Mouse (Mus musculus) stomach, embryonic 15.5 days (tissue): ENCODE results near the gene Sf3a1. TPM values are rescaled to one million over a fixed set of nuclear protein-coding genes. Genes with fewer than 3 reads are reported as not detected.
A peak's percentile ranks its signal among the peaks of the same experiment; 100 is the strongest.
"Not testable (repeated sequence)": the region's sequence is repeated elsewhere in the genome, so short reads cannot be mapped to it uniquely, and the experiment has no call there.

Source experiments
- ATAC-seq: fragments of 200-750 bp; cut with Nextera tagmentation; 2 replicates; pipeline ENCODE4 v1.8.0; 2017; ENCODE audit warnings: low read depth, moderate number of reproducible peaks, moderate TSS enrichment; ENCODE audit not compliant: insufficient read depth, low FRiP score
- H3K27ac ChIP-seq: fragments of 300-500 bp; sonication (generic); 2 replicates; pipeline ENCODE4 v1.5.1; 2015; ENCODE audit warnings: mild to moderate bottlenecking, inconsistent platforms
- H3K27me3 ChIP-seq: fragments of 300-500 bp; sonication (generic); replicated peaks from 2 replicates; pipeline ENCODE4 v1.6.1; 2015; ENCODE audit warnings: inconsistent platforms
- H3K36me3 ChIP-seq: fragments of 300-500 bp; sonication (generic); 2 replicates; pipeline ENCODE4 v1.6.1; 2015; ENCODE audit warnings: inconsistent platforms
- H3K4me1 ChIP-seq: fragments of 300-500 bp; sonication (generic); 2 replicates; pipeline ENCODE4 v1.6.1; 2015; ENCODE audit warnings: inconsistent platforms
- H3K4me2 ChIP-seq: fragments of 300-500 bp; sonication (generic); 2 replicates; pipeline ENCODE4 v1.6.1; 2015; ENCODE audit warnings: mild to moderate bottlenecking, inconsistent platforms
- H3K4me3 ChIP-seq: fragments of 300-500 bp; sonication (generic); replicated peaks from 2 replicates; pipeline ENCODE4 v1.5.1; 2015; ENCODE audit warnings: inconsistent platforms
- H3K9ac ChIP-seq: fragments of 300-500 bp; sonication (generic); 2 replicates; pipeline ENCODE4 v1.6.1; 2015; ENCODE audit warnings: inconsistent platforms
- H3K9me3 ChIP-seq: fragments of 300-500 bp; sonication (generic); 2 replicates; pipeline ENCODE4 v1.6.1; 2016; ENCODE audit warnings: inconsistent platforms
- WGBS: fragments of 180-500 bp; shearing (Covaris S2); methylation state at CpG from one replicate; pipeline ENCODE4 v1.1.7; 2015; 5-methylcytosine and 5-hydroxymethylcytosine counted together
- polyA plus RNA-seq: library from polyadenylated mRNA; unstranded; fragments of >200 nt; fragmentation: Nextera tagmentation; extraction: Ambion mirVana; gene quantifications from 2 replicates; pipeline ENCODE4 v1.2.1, GENCODE M21; 2015

The Sf3a1 gene
- polyA plus RNA-seq, 1 experiment from 2014 or later, result 39.2 TPM

- H3K9ac ChIP-seq, result no peak overlapping the region
- ATAC-seq, result no peak
- no peak overlapping the region for H3K27ac ChIP-seq
- no peak overlapping the region for H3K4me3 ChIP-seq
- 81% methylated on average over 7 of the region's 7 CpGs for WGBS
- no peaks in the 10 kb centered on the region for H3K9me3 ChIP-seq
- H3K27me3 ChIP-seq, result no peaks in the 10 kb centered on the region
- H3K4me1 ChIP-seq, result peaks cover 5% of the 10 kb centered on the region; the same call in 1 of the 2 replicates
- peaks cover 53% of the 10 kb centered on the region for H3K36me3 ChIP-seq
- no peak overlapping the region for H3K4me2 ChIP-seq
Measured at GRCm38 (mm10) chr11:4166467-4167090, 6.4 kb downstream of the Sf3a1 start.

- peaks cover 88% of the 10 kb centered on the region for H3K36me3 ChIP-seq
- H3K4me2 ChIP-seq, result no peak overlapping the region
- H3K9ac ChIP-seq, result no peak overlapping the region
- H3K4me3 ChIP-seq, result no peak overlapping the region
- no peak for ATAC-seq
- no peak overlapping the region for H3K27ac ChIP-seq
- H3K9me3 ChIP-seq, result no peaks in the 10 kb centered on the region
- WGBS, result 88% methylated on average over 5 of the region's 5 CpGs
- no peaks in the 10 kb centered on the region for H3K4me1 ChIP-seq
- H3K27me3 ChIP-seq, result no peaks in the 10 kb centered on the region
Measured at GRCm38 (mm10) chr11:4174586-4174985, 14.4 kb downstream of the Sf3a1 start.

- Histone ChIP-seq H3K9ac (no peak overlapping the region), H3K36me3 (peaks cover 93% of the 10 kb centered on the region), H3K4me1 (no peaks in the 10 kb centered on the region), H3K4me2 (no peak overlapping the region), H3K9me3 (no peaks in the 10 kb centered on the region), H3K27ac (no peak overlapping the region), H3K4me3 (no peak overlapping the region), H3K27me3 (no peaks in the 10 kb centered on the region)
- ATAC-seq, result no peak
- WGBS, result 72% methylated on average over 4 of the region's 4 CpGs
Measured at GRCm38 (mm10) chr11:4177716-4178115, 17.6 kb downstream of the Sf3a1 start.

GRCm38 (mm10) chr11:4182061-4182460 lies 21.9 kb downstream of the Sf3a1 start:
- Histone ChIP-seq H3K36me3 (peaks cover 54% of the 10 kb centered on the region), H3K9ac (no peak overlapping the region), H3K4me3 (no peak overlapping the region), H3K4me2 (no peak overlapping the region), H3K4me1 (0 out of 2 replicates have a peak, but pooled peaks cover 4% of the 10 kb centered on the region), H3K27me3 (no peaks in the 10 kb centered on the region), H3K27ac (no peak overlapping the region), H3K9me3 (no peaks in the 10 kb centered on the region)
- 31% methylated on average over 1 of the region's 1 CpGs for WGBS
- no peak for ATAC-seq

GRCm38 (mm10) chr11:4183511-4183910 lies 23.4 kb downstream of the Sf3a1 start:
- no peak overlapping the region for H3K4me2 ChIP-seq
- no peaks in the 10 kb centered on the region for H3K27me3 ChIP-seq
- peaks cover 39% of the 10 kb centered on the region for H3K36me3 ChIP-seq
- H3K9me3 ChIP-seq, result no peaks in the 10 kb centered on the region
- no peak for ATAC-seq
- H3K4me3 ChIP-seq, result no peak overlapping the region
- H3K9ac ChIP-seq, result no peak overlapping the region
- peaks cover 19% of the 10 kb centered on the region for H3K4me1 ChIP-seq
- H3K27ac ChIP-seq, result no peak overlapping the region; the same call in 1 of the 2 replicates

- Histone ChIP-seq H3K4me3 (no peak overlapping the region), H3K4me1 (peaks cover 19% of the 10 kb centered on the region), H3K9me3 (no peaks in the 10 kb centered on the region), H3K4me2 (no peak overlapping the region), H3K36me3 (peaks cover 30% of the 10 kb centered on the region), H3K9ac (no peak overlapping the region), H3K27ac (no peak overlapping the region), H3K27me3 (no peaks in the 10 kb centered on the region)
- WGBS, result 46% methylated on average over 4 of the region's 4 CpGs
- no peak for ATAC-seq
Measured at GRCm38 (mm10) chr11:4184251-4184952, 24.3 kb downstream of the Sf3a1 start.

GRCm38 (mm10) chr11:4185480-4185879 lies 25.3 kb downstream of the Sf3a1 start:
- not testable (repeated sequence) for H3K9me3 ChIP-seq, H3K27ac ChIP-seq, H3K27me3 ChIP-seq, H3K9ac ChIP-seq, ATAC-seq, H3K4me2 ChIP-seq, H3K4me3 ChIP-seq
- Histone ChIP-seq H3K36me3 (peaks cover 21% of the 10 kb centered on the region), H3K4me1 (peaks cover 24% of the 10 kb centered on the region)
- WGBS, result 88% methylated on average over 6 of the region's 6 CpGs

GRCm38 (mm10) chr11:4186486-4187317 lies 26.6 kb downstream of the Sf3a1 start, which contains the start of gene Tbc1d10a:
Gene Tbc1d10a (plus strand): TSS chr11:4186789.
- Histone ChIP-seq H3K9me3 (no peaks in the 10 kb centered on the region), H3K27me3 (no peaks in the 10 kb centered on the region), H3K27ac (peak within 1 kb of the TSS; percentile 65), H3K4me3 (peak within 1 kb of the TSS; percentile 87), H3K9ac (peak within 1 kb of the TSS; percentile 98), H3K4me2 (peak within 1 kb of the TSS; percentile 79), H3K36me3 (peaks cover 9% of the 10 kb centered on the region; the same call in 1 of the 2 replicates), H3K4me1 (peaks cover 29% of the 10 kb centered on the region)
- under 1% methylated on average over 71 of the region's 71 CpGs for WGBS
- peak; percentile 99 for ATAC-seq

- WGBS, result 12% methylated on average over 9 of the region's 9 CpGs
- Histone ChIP-seq H3K27ac (no peak overlapping the region), H3K9ac (peak overlapping the region; percentile 98)
Measured at GRCm38 (mm10) chr11:4187318-4187700, 27.2 kb downstream of the Sf3a1 start.

GRCm38 (mm10) chr11:4189182-4189581 lies 29.0 kb downstream of the Sf3a1 start:
- 83% methylated on average over 6 of the region's 6 CpGs for WGBS
- Histone ChIP-seq H3K4me1 (peaks cover 39% of the 10 kb centered on the region), H3K4me3 (no peak overlapping the region), H3K36me3 (no peaks in the 10 kb centered on the region), H3K4me2 (no peak overlapping the region), H3K27ac (no peak overlapping the region), H3K27me3 (no peaks in the 10 kb centered on the region), H3K9me3 (no peaks in the 10 kb centered on the region), H3K9ac (no peak overlapping the region)
- ATAC-seq, result no peak

More at GRCm38 (mm10) chr11:4187318-4187700, 27.2 kb downstream of the Sf3a1 start:
- no peak for ATAC-seq
- peak overlapping the region; percentile 79 for H3K4me2 ChIP-seq
- H3K9me3 ChIP-seq, result no peaks in the 10 kb centered on the region
- H3K4me1 ChIP-seq, result peaks cover 35% of the 10 kb centered on the region
- peak overlapping the region; percentile 87 for H3K4me3 ChIP-seq
- H3K27me3 ChIP-seq, result no peaks in the 10 kb centered on the region
- H3K36me3 ChIP-seq, result 0 out of 2 replicates have a peak, but pooled peaks cover 4% of the 10 kb centered on the region

- WGBS, result 79% methylated on average over 3 of the region's 3 CpGs
- H3K27me3 ChIP-seq, result no peaks in the 10 kb centered on the region
- no peak for ATAC-seq
- no peaks in the 10 kb centered on the region for H3K9me3 ChIP-seq
- H3K4me1 ChIP-seq, result peaks cover 37% of the 10 kb centered on the region
- H3K36me3 ChIP-seq, result no peaks in the 10 kb centered on the region
- H3K4me2 ChIP-seq, result no peak overlapping the region
- H3K27ac ChIP-seq, result no peak overlapping the region; the same call in 1 of the 2 replicates
- H3K4me3 ChIP-seq, result no peak overlapping the region
- H3K9ac ChIP-seq, result no peak overlapping the region
Measured at GRCm38 (mm10) chr11:4190677-4191076, 30.5 kb downstream of the Sf3a1 start.
